Mouse (Mus musculus) hindbrain, embryonic 15.5 days (tissue): Measurements from ENCODE around the gene Lrg1. TPM values are rescaled to one million over a fixed set of nuclear protein-coding genes. Genes with fewer than 3 reads are reported as not detected.

Experiments used
- polyA plus RNA-seq: library from polyadenylated mRNA; unstranded; fragments of >200 nt; fragmentation: Nextera tagmentation; extraction: Ambion mirVana; gene quantifications from 2 replicates; pipeline ENCODE4 v1.2.1, GENCODE M21; 2015

The Lrg1 gene
- polyA plus RNA-seq, 1 experiment from 2014 or later: 0.62 TPM

Other genes with a start within 250 kb of the Lrg1 start
- gene Zfp119a, start 243.1 kb downstream of the Lrg1 start, polyA plus RNA-seq: 11.2 and 11.7 TPM in 2 replicates
- gene Zfp959, start 229.9 kb downstream of the Lrg1 start, polyA plus RNA-seq: 14.4 and 15.4 TPM in 2 replicates
- 7.5 and 8.3 TPM in 2 replicates for gene Zfp119b, start 172.5 kb downstream of the Lrg1 start, polyA plus RNA-seq
- 5.9 and 6.4 TPM in 2 replicates for gene Ebi3, start 169.4 kb downstream of the Lrg1 start, polyA plus RNA-seq
- gene Yju2, start 162.9 kb downstream of the Lrg1 start, polyA plus RNA-seq: 22.7 and 22.9 TPM in 2 replicates
- gene Shd, start 151.5 kb downstream of the Lrg1 start, polyA plus RNA-seq: 174 and 179 TPM in 2 replicates
- gene Fsd1, start 135.5 kb downstream of the Lrg1 start, polyA plus RNA-seq: 193 and 215 TPM in 2 replicates
- gene Stap2, start 116.4 kb downstream of the Lrg1 start, polyA plus RNA-seq: 6.2 and 6.5 TPM in 2 replicates
- gene Mpnd, start 116.3 kb downstream of the Lrg1 start, polyA plus RNA-seq: 145 and 149 TPM in 2 replicates
- gene Sh3gl1, start 85.4 kb downstream of the Lrg1 start, polyA plus RNA-seq: 108 and 111 TPM in 2 replicates
- 7.6 and 7.8 TPM in 2 replicates for gene Chaf1a, start 81.6 kb downstream of the Lrg1 start, polyA plus RNA-seq
- 76.1 and 77.1 TPM in 2 replicates for gene Ubxn6, start 47.0 kb downstream of the Lrg1 start, polyA plus RNA-seq
- gene Hdgfl2, start 42.4 kb downstream of the Lrg1 start, polyA plus RNA-seq: 141 and 145 TPM in 2 replicates
- gene Plin4, start 12.2 kb downstream of the Lrg1 start, polyA plus RNA-seq: 0.08 and 0.21 TPM in 2 replicates
- 1.7 and 2.5 TPM in 2 replicates for gene Plin5, start 4.4 kb downstream of the Lrg1 start, polyA plus RNA-seq
- gene Sema6b, start 18.3 kb upstream of the Lrg1 start, polyA plus RNA-seq: 17.4 and 19.2 TPM in 2 replicates
- gene Tnfaip8l1, start 40.5 kb upstream of the Lrg1 start, polyA plus RNA-seq: 9.5 and 10.7 TPM in 2 replicates
- 76.2 and 78.6 TPM in 2 replicates for gene Mydgf, start 61.9 kb upstream of the Lrg1 start, polyA plus RNA-seq
- 25.6 and 28.8 TPM in 2 replicates for gene Dpp9, start 96.9 kb upstream of the Lrg1 start, polyA plus RNA-seq
- gene Fem1a, start 134.8 kb upstream of the Lrg1 start, polyA plus RNA-seq: 18.2 and 18.8 TPM in 2 replicates
- 1.3 and 1.8 TPM in 2 replicates for gene Ticam1, start 154.8 kb upstream of the Lrg1 start, polyA plus RNA-seq
- gene Plin3, start 170.9 kb upstream of the Lrg1 start, polyA plus RNA-seq: 16.6 and 17.5 TPM in 2 replicates
- not detected in 2 replicates for gene Arrdc5, start 178.3 kb upstream of the Lrg1 start, polyA plus RNA-seq
- 29.7 and 31.9 TPM in 2 replicates for gene Uhrf1, start 181.3 kb upstream of the Lrg1 start, polyA plus RNA-seq
- gene Kdm4b, start 204.1 kb upstream of the Lrg1 start, polyA plus RNA-seq: 71.5 and 73.7 TPM in 2 replicates